Mouse (Mus musculus): ENCODE measurements around the gene Batf3.

Gene Batf3

GRCm38 (mm10) chr1:191097802-191098747, at the start of gene Batf3:
TSS of gene Batf3 (plus strand) at chr1:191097847.
- no peak for DNase-seq (ENCODE audit: low spot score in 2 of 2)

GRCm38 (mm10) chr1:191053555-191053954, 44.1 kb upstream of the Batf3 start:
- DNase-seq (ENCODE audit: low spot score in 2 of 2) = no peak

DNA sequence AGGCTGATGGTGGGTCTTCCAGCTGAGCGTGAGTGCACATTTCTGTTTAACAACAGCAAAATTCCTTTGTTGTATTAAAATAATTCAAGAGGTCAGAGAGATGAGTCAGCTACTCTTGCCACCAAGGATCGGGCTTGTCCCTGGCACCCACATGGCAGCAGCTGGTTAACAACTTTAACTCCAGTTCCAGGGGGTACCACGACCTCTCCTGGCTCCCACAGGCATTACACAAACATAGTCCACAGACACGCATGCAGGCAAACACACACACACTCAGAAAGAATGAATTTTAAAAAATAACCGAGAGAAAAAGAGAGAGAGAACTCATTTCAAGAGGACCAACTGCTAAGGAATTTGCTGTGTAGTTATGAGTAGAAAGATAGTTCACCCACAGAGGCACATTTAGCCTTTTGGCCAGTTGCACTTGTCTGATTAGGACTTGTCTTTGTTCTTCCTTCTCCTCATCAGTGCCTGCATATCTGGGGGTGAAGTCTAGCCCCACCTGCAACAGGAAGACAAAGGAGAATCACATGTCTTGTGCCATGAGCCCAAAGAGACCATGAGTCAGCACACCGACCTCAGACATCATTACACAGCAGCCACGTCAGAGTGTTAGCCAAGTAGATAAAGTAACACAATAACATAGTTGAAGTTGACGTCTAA, 42.6 kb upstream of the Batf3 start:
- no peak for DNase-seq (ENCODE audit: low spot score in 2 of 2)

DNA sequence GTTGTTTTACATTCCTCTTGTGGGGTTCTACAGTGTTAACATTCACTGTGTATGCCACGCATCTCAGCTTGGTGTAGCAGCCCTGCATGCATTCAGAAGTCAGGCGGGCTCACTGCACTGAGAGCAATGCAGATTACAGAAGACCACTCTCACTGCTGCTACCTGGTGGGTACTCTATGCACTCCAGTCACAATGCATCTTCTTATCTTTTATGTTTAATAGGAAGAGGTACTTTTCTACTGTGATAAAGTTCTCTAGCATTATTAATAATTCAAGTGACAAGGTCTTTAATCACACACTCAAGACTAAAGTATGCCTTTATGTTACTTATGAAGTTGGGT, 42.1 kb upstream of the Batf3 start:
- DNase-seq (ENCODE audit: low spot score in 2 of 2) = no peak

DNA sequence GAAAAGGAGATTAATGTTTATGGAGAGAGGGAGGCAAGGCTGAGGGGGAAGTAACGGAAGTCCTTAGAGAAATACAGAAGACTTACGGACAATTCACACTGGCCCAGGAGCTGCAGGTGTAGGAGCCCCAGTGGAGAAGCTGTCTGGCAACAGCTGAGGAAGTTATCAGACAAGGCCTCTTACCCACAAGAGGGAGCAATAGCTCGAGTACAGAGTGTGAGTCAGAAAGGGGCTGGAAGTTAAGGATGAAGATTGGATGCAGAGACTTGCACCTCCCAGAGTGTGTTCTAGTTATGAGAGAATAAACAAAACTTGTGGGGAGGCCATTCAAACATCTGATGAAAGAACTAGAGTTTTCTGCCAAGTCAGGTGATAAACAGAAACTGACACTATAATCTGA, 40.2 kb upstream of the Batf3 start:
- no peak for DNase-seq (ENCODE audit: low spot score in 2 of 2)

DNA sequence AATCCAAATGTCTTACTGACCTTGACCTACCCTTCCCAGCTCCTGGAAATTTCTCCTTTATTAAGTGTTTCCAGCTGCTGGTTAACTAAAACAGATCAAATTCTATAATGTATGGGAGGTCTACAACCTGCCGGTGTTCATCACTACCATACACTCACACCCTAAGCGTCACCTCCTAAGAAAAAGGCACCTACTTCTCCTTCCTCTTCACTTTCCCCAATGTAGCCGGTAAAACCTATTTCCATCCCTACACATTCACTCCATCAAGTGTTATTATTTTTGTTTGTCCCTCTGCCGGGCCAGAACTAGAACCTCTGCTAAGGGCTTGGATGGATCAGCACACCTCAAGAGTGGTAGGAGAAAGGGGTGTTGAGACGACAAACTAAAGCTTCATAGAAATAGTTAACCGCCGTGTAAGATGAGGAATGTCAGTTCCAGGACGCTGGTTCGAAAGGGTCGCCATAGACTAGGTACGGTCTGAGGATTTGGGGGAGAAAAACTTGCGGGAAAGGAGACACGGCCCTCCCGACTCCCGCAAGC, 35.3 kb upstream of the Batf3 start:
- no peak for DNase-seq (ENCODE audit: low spot score in 2 of 2)

GRCm38 (mm10) chr1:191062781-191063485, 34.7 kb upstream of the Batf3 start, which contains the start of the genes Tatdn3 and Nsl1:
TSS of gene Tatdn3 (minus strand) at chr1:191062932.
TSS of gene Nsl1 (plus strand) at chr1:191063012.
- peak; percentile 82 to 92 for DNase-seq (ENCODE audit: low spot score in 2 of 2)

- DNase-seq (ENCODE audit: low spot score in 2 of 2) = no peak
Observed at GRCm38 (mm10) chr1:191063700-191064099, 33.9 kb upstream of the Batf3 start.

DNA sequence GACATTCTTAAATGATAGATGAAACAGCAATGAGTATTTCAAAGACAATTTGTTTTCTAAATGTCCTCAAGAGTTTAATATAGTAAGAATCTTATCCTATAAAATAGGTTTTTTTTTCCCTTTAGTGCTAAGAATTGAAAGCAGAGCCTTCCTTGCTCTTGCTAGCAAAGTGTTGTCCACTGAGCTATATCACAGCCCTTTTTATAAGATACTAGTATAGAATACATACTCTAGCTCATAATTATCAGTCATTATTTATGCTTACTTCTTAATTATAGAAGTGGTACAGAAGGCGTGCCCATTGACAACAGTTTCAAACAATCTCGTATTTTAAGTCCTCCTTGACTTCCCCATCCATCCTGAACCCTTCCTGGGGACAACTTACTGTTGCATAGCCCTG, 33.1 kb upstream of the Batf3 start:
- DNase-seq (ENCODE audit: low spot score in 2 of 2) = no peak

GRCm38 (mm10) chr1:191065188-191065587, 32.5 kb upstream of the Batf3 start:
- DNase-seq (ENCODE audit: low spot score in 2 of 2) = no peak

- DNase-seq (ENCODE audit: low spot score in 2 of 2) = no peak
Observed at GRCm38 (mm10) chr1:191068377-191068776, 29.3 kb upstream of the Batf3 start.

DNA sequence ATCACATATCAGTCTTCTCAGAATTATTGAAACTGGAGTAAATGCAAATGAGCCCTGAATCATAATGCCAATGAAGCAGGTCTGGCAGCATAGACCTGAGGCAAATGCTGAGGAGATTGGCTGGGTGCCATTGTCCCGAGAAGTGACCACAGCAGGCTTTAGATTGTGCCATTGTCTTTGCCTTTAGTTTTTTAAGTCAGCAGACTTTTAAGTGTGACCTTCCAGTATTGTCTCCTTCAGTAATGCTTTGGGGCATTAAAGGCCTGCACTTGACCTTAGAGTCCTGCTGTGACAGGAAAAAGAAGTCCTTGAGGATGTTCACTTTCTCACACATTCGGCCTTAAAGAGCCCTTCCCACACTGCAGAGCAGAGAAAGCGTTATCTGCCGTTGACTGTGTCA, 27.4 kb upstream of the Batf3 start:
- DNase-seq (ENCODE audit: low spot score in 2 of 2) = no peak

- DNase-seq (ENCODE audit: low spot score in 2 of 2) = no peak
Observed at GRCm38 (mm10) chr1:191071613-191072012, 26.0 kb upstream of the Batf3 start.

DNA sequence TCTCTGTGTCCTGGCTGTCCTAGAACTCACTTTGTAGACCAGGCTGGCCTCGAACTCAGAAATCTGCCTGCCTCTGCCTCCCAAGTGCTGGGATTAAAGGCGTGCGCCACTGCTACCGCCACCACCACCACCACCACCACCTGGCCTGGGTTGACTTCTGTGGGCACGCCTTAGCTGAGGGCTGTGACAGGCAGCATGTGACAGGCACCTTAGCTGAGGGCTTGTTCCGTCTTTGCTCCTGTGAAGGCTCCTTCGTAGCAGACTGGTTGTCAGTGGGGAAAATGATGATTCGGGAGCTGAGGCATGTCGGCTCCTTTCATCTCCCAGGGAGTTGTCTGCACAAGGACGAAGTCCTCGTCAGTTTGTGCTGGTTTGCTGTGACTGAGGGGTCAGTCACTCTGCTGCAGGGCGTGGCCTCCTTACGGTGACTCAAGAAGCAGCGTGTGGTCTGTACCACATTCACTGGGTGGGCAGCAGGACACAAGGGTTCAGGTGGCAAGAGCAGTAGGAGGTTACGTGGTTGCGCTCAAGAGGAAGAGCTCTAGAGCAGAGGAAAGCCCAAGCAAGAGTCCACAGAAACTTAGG, 25.2 kb upstream of the Batf3 start:
- no peak for DNase-seq (ENCODE audit: low spot score in 2 of 2)

DNA sequence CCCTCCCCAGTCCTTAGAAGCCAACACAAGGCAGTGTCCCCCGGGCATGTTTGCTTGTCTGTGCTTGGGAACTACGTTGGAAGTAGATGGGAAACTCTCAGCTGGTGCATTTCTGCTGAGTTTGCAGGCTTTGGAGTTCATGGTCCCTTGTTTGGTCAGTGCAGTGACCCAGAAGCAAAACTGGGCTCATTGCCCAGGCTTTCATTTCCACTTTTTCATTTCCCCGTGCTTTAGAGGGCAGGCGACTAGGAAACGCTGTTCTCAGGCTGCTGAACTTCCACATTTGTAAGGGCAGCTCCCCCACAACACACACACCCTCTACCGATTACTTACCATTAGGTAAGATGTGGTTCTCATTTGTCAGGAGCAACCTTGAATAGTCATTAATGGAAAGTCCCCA, 24.6 kb upstream of the Batf3 start:
- peak in 1 of 2 experiments; percentile 27 for DNase-seq (ENCODE audit: low spot score in 2 of 2)

DNA sequence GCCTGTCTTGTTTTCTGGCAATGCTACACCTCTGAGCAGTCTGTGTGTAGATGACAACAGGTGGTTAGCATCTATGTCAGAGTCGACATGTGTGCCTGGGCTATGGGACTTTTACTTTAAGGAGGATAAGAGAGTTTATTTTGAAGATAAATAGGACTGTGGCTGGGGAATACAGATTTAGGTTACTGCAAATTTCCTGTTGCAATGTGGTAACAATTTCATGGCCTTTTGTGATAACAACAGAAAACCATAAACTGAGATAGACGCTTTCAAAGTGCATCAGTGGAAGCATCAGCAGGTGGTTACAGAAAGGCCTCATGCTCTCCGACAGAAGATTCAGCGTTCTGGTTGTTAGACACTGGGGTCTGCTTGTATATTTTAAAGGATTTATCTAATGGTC, 24.2 kb upstream of the Batf3 start:
- DNase-seq (ENCODE audit: low spot score in 2 of 2) = no peak

DNA sequence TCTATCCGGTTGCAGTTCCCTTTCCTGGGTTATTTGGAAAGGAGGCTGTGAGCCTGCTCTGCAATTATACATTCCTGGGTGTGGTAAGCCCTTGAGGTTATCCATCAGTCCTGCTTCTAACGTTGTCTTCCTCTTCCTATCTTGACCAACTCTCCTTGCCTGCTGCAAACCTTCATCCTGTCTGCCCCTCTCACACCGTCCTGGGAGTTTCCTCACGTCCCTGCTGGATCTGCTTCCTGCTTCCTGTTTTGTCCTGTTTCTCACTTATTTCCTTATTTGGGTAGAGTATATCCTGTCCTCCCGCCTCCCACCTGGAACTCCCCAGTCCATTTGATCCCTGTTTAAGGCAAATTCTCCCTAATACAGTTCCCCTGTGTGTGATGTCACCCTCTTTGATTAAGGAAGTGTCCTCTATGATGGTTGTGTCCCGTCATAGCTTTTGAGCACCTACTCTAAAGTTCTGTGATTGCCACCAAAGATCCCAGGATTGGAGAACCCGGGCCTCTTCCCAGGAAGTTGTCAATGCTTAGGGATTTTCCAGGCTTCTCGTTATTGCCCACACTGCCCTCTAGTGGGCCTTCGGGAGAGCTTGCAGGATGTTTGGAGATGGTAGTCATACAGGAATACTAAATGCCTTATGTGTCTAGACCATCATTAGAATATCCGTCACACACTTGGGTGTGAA, 22.3 kb upstream of the Batf3 start:
- DNase-seq (ENCODE audit: low spot score in 2 of 2) = no peak

DNA sequence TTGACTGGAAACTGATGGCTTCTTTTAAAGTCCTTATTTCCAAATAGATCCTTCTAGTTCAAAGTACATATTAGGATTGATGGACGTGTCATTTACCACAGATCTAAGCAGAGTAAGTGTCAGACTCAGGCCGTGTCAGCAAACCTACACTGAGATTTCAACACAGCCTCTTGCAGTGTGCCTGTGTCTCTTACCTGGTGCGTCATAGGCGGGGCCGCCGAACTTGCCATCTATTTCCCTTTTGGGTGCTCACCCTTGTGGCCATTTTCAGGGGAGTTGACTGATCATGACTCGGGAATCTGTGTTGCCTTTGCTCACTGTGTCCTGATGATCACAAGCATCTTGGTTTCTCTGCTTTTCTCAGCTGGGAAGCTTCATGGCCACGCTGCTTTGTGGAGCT, 14.4 kb upstream of the Batf3 start:
- no peak for DNase-seq (ENCODE audit: low spot score in 2 of 2)

DNA sequence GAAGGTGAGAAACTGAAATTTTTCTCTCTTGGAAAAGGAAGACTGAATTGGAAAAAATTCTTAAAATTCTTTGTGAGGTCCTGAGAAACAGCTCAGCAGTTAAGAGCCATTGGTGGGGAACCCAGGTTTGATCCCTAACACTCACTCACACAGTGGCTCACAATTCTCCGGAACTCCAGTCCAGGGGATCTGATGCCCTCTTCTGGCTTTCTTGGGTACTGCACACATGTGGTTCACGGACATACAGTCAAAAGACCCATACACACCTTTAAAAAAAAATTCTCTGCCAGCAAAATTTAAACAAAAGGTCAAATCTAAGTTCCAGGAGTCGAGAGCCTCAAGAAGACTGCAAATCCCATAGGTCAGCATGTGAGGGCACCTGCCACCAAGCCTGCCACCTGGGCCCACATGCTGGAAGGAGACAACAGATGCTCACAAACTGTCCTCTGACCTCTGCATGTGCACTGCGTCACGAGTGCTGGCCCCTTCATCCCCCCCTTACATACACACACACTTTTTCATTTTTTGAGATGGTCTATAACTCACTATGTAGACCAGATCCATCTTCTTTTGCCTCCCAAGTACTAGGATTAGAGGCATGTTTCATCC, 12.6 kb upstream of the Batf3 start:
- DNase-seq (ENCODE audit: low spot score in 2 of 2) = peak in 1 of 2 experiments; percentile 57

GRCm38 (mm10) chr1:191085597-191085996, 12.1 kb upstream of the Batf3 start:
- no peak for DNase-seq (ENCODE audit: low spot score in 2 of 2)
